Mouse (Mus musculus): ENCODE measurements around the gene B4galt3. TPM values are rescaled to one million over a fixed set of nuclear protein-coding genes. Genes with fewer than 3 reads are reported as not detected.

B4galt3 gene
- polyA plus RNA-seq, 1 experiment from 2014 or later = 82.1 TPM

DNA sequence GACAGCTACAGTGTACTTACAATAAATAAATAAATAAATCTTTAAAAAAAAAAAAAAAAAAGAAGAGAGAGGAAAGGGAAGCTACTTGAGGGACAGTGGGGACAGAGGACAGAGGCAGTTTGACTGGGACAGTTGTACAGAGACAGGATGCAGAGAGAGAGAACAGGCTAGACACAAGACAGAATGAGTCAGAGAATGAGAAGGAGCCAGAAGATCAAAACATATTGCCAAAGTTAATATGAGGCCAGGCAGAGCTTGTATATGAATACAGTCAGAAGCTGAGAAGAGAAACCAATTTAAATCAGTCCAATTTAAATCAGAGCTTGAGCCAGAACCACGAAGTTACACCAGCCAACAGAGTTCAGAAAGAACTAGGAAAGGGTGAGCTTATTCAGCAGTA lies 1.8 kb upstream of the B4galt3 start:
- WGBS = 55% methylated on average over 1 of the region's 1 CpGs

DNA sequence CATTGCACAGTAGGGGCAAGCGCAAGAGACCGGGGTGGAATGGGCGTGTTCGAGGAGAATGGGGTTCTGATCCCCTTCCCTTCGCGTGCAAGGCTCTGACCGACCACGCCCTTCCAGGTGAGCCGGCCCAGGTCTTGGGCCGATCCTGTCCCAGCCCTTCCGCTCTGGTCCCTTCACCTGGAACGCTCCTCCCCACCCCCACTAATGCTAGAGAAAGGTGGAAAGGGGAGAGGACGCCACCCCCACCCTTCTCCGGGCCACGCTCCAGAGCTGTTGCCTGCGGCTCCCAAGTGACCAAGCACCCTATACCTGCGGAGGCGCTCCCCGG lies 409 bp downstream of the B4galt3 start:
- Histone ChIP-seq H3K4me1 (replicated peaks) (peaks cover 7% of the 10 kb centered on the region), H3K4me2 (peak overlapping the region; percentile 95), H3K9me3 (no peaks in the 10 kb centered on the region), H3K27ac (peak overlapping the region; percentile 53; the same call in 1 of the 2 replicates), H3K27me3 (no peaks in the 10 kb centered on the region; the same call in 1 of the 2 replicates), H3K4me3 (replicated peaks) (peak overlapping the region; percentile 77), H3K9ac (replicated peaks) (peak overlapping the region; percentile 73), H3K36me3 (peaks cover 40% of the 10 kb centered on the region)
- WGBS = under 1% methylated on average over 19 of the region's 19 CpGs
- peak; percentile 82 for ATAC-seq (ENCODE audit: insufficient number of reproducible peaks, insufficient read depth, low FRiP score, low TSS enrichment, low read depth)

More for the DNA sequence above, 1.8 kb upstream of the B4galt3 start:
- no peak overlapping the region for H3K27ac ChIP-seq
- no peaks in the 10 kb centered on the region for H3K9me3 ChIP-seq
- H3K9ac ChIP-seq (replicated peaks) = no peak overlapping the region
- no peaks in the 10 kb centered on the region; the same call in 1 of the 2 replicates for H3K27me3 ChIP-seq
- ATAC-seq (ENCODE audit: insufficient number of reproducible peaks, insufficient read depth, low FRiP score, low TSS enrichment, low read depth) = no peak
- H3K4me2 ChIP-seq = no peak overlapping the region
- peaks cover 18% of the 10 kb centered on the region for H3K36me3 ChIP-seq
- H3K4me1 ChIP-seq (replicated peaks) = peaks cover 10% of the 10 kb centered on the region
- no peak overlapping the region for H3K4me3 ChIP-seq (replicated peaks)

DNA sequence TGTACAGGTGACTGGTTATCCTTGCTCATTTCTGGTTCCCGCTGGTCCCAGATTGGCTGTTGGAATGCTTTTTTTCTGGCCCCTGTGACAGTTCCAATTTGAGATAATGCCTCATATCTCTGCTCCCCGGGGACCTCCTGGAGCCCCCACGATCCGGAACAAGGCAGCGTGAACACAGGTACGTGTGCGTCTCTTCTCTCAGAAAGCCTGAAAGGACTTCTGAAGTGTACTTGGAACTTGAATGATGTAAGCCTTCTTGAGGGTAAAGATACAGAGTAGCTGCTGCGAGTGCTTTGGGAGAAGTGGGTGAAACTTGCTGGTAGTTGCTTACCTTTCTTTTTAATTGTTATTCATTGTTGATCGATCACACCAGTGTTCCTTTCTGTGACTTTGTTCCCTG lies 1.1 kb downstream of the B4galt3 start:
- Histone ChIP-seq H3K9ac (replicated peaks) (peak overlapping the region; percentile 73), H3K36me3 (peaks cover 47% of the 10 kb centered on the region), H3K27me3 (no peaks in the 10 kb centered on the region; the same call in 1 of the 2 replicates), H3K9me3 (no peaks in the 10 kb centered on the region), H3K4me3 (replicated peaks) (peak overlapping the region; percentile 77), H3K4me1 (replicated peaks) (peaks cover 7% of the 10 kb centered on the region), H3K4me2 (peak overlapping the region; percentile 95), H3K27ac (peak overlapping the region; percentile 53; the same call in 1 of the 2 replicates)
- ATAC-seq (ENCODE audit: insufficient number of reproducible peaks, insufficient read depth, low FRiP score, low TSS enrichment, low read depth) = no peak
- WGBS = 51% methylated on average over 9 of the region's 9 CpGs

DNA sequence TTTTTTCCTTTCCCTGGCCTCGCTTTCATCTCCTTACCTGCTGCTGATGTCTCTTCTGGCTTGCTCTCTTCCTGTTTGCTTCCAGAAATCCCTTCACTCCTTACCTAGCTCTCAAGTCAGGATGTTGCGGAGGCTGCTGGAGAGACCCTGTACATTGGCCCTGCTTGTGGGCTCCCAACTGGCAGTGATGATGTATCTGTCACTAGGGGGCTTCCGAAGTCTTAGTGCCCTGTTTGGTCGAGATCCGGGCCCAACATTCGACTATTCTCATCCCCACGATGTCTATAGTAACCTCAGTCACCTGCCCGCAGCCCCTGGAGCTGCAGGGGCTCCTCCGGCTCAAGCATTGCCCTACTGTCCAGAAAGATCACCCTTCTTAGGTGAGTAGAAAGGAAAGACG lies 1.5 kb downstream of the B4galt3 start:
- H3K4me1 ChIP-seq (replicated peaks) = peaks cover 7% of the 10 kb centered on the region
- peaks cover 51% of the 10 kb centered on the region for H3K36me3 ChIP-seq
- no peak overlapping the region for H3K9ac ChIP-seq (replicated peaks)
- peak overlapping the region; percentile 95; the same call in 1 of the 2 replicates for H3K4me2 ChIP-seq
- no peak overlapping the region; the same call in 1 of the 2 replicates for H3K4me3 ChIP-seq (replicated peaks)
- no peak for ATAC-seq (ENCODE audit: insufficient number of reproducible peaks, insufficient read depth, low FRiP score, low TSS enrichment, low read depth)
- WGBS = 72% methylated on average over 10 of the region's 10 CpGs
- no peak overlapping the region for H3K27ac ChIP-seq
- H3K27me3 ChIP-seq = no peaks in the 10 kb centered on the region; the same call in 1 of the 2 replicates
- no peaks in the 10 kb centered on the region for H3K9me3 ChIP-seq

DNA sequence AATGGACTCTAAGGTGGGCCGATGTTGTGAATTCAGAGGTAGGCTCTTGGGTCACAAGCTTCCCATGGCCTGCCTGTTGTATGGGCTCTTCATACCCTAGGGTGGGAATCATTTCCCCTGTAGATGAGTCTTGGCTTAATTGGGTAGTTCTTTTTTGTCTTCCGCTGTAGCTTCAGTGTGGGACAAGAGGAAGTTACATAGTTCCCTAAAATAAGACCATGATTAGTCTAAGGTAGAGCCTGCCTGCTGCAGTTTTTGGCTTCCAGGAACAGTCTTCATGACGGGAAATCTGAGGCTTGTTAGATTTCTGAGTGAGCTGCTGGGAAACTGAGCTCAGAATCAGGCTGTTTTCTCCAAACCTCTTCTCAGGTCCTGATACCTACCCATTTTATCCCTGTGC lies 2.0 kb downstream of the B4galt3 start:
- Histone ChIP-seq H3K9ac (replicated peaks) (no peak overlapping the region), H3K4me2 (peak overlapping the region; percentile 95; the same call in 1 of the 2 replicates), H3K27me3 (no peaks in the 10 kb centered on the region; the same call in 1 of the 2 replicates), H3K4me3 (replicated peaks) (no peak overlapping the region; the same call in 1 of the 2 replicates), H3K9me3 (no peaks in the 10 kb centered on the region), H3K4me1 (replicated peaks) (peaks cover 7% of the 10 kb centered on the region), H3K27ac (no peak overlapping the region), H3K36me3 (peaks cover 55% of the 10 kb centered on the region)
- WGBS = 92% methylated on average over 3 of the region's 3 CpGs
- ATAC-seq (ENCODE audit: insufficient number of reproducible peaks, insufficient read depth, low FRiP score, low TSS enrichment, low read depth) = no peak

DNA sequence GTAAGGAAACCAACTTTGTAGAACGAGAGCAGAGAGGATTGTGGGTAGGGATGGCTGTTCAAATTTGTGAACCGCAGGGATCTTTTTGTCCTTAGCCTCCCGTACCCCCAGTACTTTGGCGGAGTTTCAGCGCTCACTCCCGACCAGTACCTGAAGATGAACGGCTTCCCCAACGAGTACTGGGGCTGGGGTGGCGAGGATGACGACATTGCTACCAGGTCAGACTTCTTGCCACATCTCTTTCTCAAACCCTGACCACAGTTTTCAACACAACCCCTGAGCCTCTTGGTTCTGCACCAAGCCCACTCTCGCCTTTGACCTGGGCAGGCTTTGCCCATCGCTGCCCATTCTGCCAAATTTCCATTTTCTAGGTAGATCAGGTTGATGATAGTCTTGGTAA lies 4.0 kb downstream of the B4galt3 start:
- ATAC-seq (ENCODE audit: insufficient number of reproducible peaks, insufficient read depth, low FRiP score, low TSS enrichment, low read depth) = no peak
- no peak overlapping the region for H3K9ac ChIP-seq (replicated peaks)
- peaks cover 76% of the 10 kb centered on the region for H3K36me3 ChIP-seq
- H3K4me1 ChIP-seq (replicated peaks) = peaks cover 7% of the 10 kb centered on the region
- H3K27me3 ChIP-seq = no peaks in the 10 kb centered on the region
- H3K27ac ChIP-seq = no peak overlapping the region
- H3K9me3 ChIP-seq = no peaks in the 10 kb centered on the region
- H3K4me2 ChIP-seq = no peak overlapping the region
- WGBS = 92% methylated on average over 12 of the region's 12 CpGs
- no peak overlapping the region for H3K4me3 ChIP-seq (replicated peaks)

DNA sequence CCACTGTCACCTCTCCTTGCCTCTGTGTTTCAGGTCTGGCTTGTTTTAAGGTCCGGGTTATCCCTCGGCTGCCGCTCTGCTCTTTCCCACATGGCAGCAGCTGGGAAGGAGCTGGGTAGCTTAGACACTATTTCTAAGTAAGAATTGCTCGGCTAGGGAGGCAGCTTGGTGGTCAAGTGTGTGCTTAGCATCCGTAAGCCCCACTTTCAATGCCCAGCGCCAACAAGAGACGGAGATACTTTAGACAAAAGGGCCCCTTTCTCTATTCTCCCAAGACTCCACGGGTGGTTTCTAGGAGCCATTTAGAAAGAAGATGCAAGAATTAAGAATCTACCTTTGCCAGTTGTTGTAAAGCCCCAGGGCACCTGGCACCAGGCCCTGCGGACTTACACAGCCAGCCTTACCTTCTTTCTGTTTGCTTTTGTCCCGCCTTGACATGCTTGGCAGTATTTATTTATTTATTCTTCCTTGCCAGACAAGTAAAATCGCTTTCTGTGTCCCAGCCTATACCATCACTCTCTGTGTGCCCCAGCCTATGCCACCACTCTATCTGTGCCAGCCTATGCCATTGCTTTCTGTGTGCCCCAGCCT lies 5.1 kb downstream of the B4galt3 start:
- ATAC-seq (ENCODE audit: insufficient number of reproducible peaks, insufficient read depth, low FRiP score, low TSS enrichment, low read depth) = no peak
- 94% methylated on average over 11 of the region's 11 CpGs for WGBS
- Histone ChIP-seq H3K4me3 (replicated peaks) (no peak overlapping the region), H3K27me3 (no peaks in the 10 kb centered on the region), H3K27ac (no peak overlapping the region), H3K4me2 (no peak overlapping the region), H3K36me3 (peaks cover 76% of the 10 kb centered on the region), H3K9ac (replicated peaks) (no peak overlapping the region), H3K9me3 (no peaks in the 10 kb centered on the region), H3K4me1 (replicated peaks) (peaks cover 17% of the 10 kb centered on the region)

DNA sequence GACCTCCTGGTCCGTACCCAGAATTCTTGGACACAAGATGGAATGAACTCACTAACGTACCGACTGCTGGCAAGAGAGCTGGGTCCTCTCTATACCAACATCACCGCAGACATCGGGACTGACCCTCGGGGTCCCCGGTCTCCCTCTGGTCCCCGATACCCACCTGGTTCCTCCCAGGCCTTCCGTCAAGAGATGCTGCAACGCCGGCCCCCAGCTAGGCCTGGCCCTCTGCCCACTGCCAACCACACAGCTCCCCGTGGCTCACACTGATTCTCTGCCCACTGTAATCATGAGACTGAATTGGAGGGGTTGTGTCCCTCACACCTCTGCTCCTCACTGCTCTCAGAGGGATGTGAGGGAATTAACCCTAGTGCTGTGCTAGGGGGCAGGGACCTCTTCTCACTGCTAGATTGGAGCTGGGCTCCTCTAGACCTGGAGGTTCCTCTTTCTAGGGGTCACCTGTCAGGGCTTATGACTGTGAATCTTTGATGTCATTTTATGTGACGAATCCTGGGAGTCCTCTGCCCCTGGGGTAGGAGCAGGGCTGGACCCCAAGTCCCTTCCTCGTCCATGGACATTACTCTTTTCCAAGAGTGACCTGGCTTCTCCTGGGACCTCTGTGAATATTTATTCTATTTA lies 6.1 kb downstream of the B4galt3 start:
- H3K4me3 ChIP-seq (replicated peaks) = no peak overlapping the region
- peaks cover 76% of the 10 kb centered on the region for H3K36me3 ChIP-seq
- WGBS = 90% methylated on average over 14 of the region's 14 CpGs

DNA sequence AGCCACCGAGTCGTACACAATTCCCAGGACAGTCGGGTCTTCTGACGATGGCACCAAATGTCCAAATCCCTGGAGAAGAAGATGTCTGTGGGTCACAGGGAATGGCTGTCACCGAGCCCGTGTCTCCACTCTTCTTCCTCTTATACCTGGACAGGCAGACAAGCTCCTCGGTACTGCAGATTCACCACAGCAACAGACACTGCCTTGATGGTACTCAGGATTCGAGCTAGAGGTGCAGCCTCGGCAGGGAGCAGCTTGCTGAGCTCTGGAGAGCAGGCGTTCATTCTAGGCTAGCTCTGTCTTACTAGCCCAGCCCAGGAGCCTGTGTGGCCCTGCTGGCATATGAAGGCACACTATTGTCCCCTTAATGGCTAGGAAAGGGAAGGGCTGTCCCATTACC lies 7.6 kb downstream of the B4galt3 start:
- Histone ChIP-seq H3K27ac (no peak overlapping the region), H3K4me1 (replicated peaks) (peaks cover 15% of the 10 kb centered on the region), H3K9ac (replicated peaks) (no peak overlapping the region), H3K36me3 (peaks cover 71% of the 10 kb centered on the region), H3K4me2 (no peak overlapping the region), H3K27me3 (no peaks in the 10 kb centered on the region), H3K4me3 (replicated peaks) (no peak overlapping the region), H3K9me3 (no peaks in the 10 kb centered on the region)
- WGBS = 80% methylated on average over 10 of the region's 10 CpGs
- ATAC-seq (ENCODE audit: insufficient number of reproducible peaks, insufficient read depth, low FRiP score, low TSS enrichment, low read depth) = no peak

More for the DNA sequence above, 6.1 kb downstream of the B4galt3 start:
- Histone ChIP-seq H3K27me3 (no peaks in the 10 kb centered on the region), H3K4me2 (no peak overlapping the region), H3K9ac (replicated peaks) (no peak overlapping the region), H3K4me1 (replicated peaks) (peaks cover 12% of the 10 kb centered on the region), H3K27ac (no peak overlapping the region), H3K9me3 (no peaks in the 10 kb centered on the region)
- ATAC-seq (ENCODE audit: insufficient number of reproducible peaks, insufficient read depth, low FRiP score, low TSS enrichment, low read depth) = no peak

DNA sequence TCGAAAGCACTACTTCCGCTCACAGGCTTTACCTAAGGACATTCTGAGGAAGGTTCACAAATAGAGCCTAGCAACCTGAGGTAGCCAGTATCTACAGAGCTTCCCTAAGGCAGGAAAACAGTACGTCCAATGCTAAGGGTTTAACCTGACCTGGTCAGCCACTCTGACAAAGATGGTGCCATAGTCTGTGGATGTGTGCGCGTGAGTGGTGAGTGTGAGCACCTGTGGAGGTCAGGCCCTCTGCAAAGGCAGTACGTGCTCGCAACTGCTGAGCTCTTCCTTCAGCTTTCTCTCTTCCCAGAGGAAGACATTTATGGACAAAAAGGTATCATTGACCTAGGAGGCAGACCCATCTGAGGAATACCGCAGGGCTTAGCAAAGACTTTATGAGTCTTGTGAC lies 8.3 kb downstream of the B4galt3 start:
- no peak for ATAC-seq (ENCODE audit: insufficient number of reproducible peaks, insufficient read depth, low FRiP score, low TSS enrichment, low read depth)
- WGBS = 94% methylated on average over 8 of the region's 8 CpGs
- peaks cover 71% of the 10 kb centered on the region for H3K36me3 ChIP-seq

DNA sequence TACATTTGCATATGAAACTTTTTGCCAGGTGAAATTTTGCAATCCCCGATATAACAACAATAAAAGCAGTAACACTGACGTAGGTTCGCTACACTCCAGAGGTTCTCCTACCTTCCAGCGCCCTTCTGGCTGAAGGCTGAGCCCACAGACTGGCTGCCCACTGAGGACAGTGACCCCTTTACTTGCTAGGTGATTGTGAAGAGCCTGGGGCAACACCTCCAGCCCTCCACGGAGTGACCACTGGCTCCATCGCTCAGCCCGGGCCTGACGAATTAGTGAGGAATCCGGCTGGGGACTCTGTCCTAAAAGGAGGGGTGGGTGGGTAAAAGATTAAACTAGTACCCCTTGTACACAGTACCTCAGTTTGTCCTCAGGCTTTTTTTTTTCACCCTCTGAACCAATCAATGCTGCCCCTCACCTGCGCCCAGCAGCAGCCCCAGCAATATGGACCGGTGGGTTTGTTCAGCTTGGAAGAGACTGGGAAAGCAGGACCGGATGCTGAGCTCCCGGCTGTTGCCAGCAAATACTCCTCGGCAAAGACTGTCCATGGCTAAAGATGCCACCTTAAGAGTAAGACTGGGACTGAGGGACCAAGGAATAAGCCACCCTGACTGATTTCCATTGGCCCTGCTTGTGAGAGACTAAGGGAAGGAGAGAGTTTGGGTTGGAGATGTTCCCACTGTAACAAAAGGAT lies 9.0 kb downstream of the B4galt3 start:
- H3K4me3 ChIP-seq (replicated peaks) = no peak overlapping the region

More for the DNA sequence above, 8.3 kb downstream of the B4galt3 start:
- H3K9me3 ChIP-seq = no peaks in the 10 kb centered on the region
- H3K27me3 ChIP-seq = no peaks in the 10 kb centered on the region
- H3K4me2 ChIP-seq = no peak overlapping the region
- no peak overlapping the region for H3K27ac ChIP-seq
- peaks cover 15% of the 10 kb centered on the region for H3K4me1 ChIP-seq (replicated peaks)
- no peak overlapping the region for H3K4me3 ChIP-seq (replicated peaks)
- H3K9ac ChIP-seq (replicated peaks) = no peak overlapping the region

More for the DNA sequence above, 9.0 kb downstream of the B4galt3 start:
- Histone ChIP-seq H3K9ac (replicated peaks) (0 out of 2 replicates have a peak overlapping the region, but pooled peaks have one; percentile 79), H3K4me2 (peak overlapping the region; percentile 93), H3K27me3 (no peaks in the 10 kb centered on the region), H3K4me1 (replicated peaks) (peaks cover 15% of the 10 kb centered on the region), H3K27ac (no peak overlapping the region), H3K9me3 (no peaks in the 10 kb centered on the region), H3K36me3 (peaks cover 70% of the 10 kb centered on the region)
- 89% methylated on average over 14 of the region's 14 CpGs for WGBS
- no peak for ATAC-seq (ENCODE audit: insufficient number of reproducible peaks, insufficient read depth, low FRiP score, low TSS enrichment, low read depth)

All from limb, embryonic 12.5 days (tissue).